Mouse (Mus musculus) heart, adult 2 months (tissue): ENCODE measurements around the gene Hacd3.

Source experiments
- CTCF ChIP-seq: fragments of 200-600 bp; IDR thresholded peaks from 2 replicates; pipeline ENCODE4 v1.8.1; 2022; ENCODE audit warnings: antibody characterized with exemption, mild to moderate bottlenecking, moderate library complexity
- POLR2A ChIP-seq: fragments of 200-500 bp; IDR thresholded peaks from 2 replicates; pipeline ENCODE4 v1.6.1; 2011; ENCODE audit warnings: mild to moderate bottlenecking, low read depth, low read length, control low read depth; ENCODE audit not compliant: insufficient read depth

DNA sequence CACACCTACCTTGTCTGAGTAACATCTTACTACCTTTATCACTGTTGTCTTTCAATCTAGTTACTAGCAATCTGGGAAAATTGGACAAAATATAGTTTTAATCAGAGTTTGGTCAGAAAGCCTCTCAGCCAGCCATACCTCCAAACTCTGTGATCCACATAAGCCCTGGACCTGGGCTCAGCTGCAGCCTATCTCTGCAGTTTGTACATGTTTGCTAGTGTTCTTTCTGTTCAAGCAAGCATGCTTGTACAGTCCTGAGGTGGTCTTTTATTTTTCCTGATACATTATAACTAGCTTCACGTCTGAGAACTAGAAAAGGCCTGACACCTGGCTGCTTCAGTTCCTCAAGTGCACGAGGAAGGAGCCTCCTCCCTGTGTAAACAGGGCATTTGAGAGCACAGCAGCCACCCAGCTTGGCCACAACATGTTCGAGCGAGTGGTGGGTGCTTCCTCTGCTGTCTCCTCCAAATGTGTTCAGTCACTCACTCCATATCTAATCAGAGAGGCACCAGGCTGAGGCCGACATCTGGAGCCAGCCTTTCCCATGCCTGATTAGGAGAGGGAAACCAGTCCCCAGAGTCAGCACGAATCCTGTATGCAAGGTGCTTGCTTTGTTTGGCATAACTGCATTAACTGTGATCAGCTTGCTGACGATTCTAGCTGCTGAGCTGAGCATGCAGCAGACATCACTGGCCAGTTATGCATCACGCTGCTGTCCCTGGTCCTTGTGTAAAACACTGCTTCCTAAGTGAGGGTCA is 36.3 kb downstream of the Hacd3 start:
- TF ChIP-seq CTCF (no peak), POLR2A (no peak)
